Comparison of ENCODE assay signal across 13 mouse cellular contexts in the genomic region with DNA sequence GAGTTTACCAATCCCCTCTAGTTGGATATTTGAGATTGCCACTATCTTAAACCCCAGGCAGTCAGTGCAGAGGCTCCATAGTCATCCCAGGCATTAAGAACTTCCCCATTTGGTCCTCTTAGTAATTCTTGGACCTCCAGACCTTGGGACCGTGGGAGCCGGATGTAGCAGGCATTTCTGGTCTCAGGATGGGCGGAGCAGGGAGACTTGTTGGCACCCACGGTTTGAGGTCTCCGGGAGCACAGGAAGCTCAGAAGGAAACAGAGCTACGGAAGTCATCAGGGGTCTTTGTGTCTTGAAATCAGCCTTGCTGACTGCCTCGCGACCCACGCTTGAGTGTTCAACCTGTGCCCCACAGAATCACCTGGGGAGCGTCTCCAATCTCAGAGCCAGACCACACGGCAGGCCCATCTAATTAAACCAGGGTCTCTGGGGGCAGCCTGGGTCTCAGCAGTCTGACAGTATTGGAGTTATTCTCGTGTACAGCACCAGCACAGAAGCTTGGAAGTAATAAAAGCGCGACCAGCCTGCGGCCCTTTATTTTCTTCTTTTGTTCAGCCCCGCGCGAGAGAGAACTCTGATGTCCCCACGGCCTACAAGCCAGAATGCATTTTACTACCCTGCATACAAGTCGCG. TPM values are rescaled to one million over a fixed set of nuclear protein-coding genes. Genes with fewer than 3 reads are reported as not detected.
DNase-seq lines count a peak whose midpoint lies in the region; ATAC-seq and TF ChIP-seq lines count a peak whose summit lies in the region.
"Had no signal": no experiment of that assay in that cellular context is flagged by ENCODE, and none has a peak within 500 bp of the region (broad histone marks: within the 10 kb centered on the region; RNA-seq: fewer than 3 reads in every experiment).

No protein-coding gene starts in this region.

- no peaks in the 10 kb centered on the region for H3K36me3 ChIP-seq in neural tube, embryonic 11.5 days (ENCODE audit: control insufficient read depth, insufficient read depth, low read length)
- no peaks in the 10 kb centered on the region for H3K36me3 ChIP-seq in lung, postnatal 0 days (ENCODE audit: insufficient read depth, low read length)
- H3K36me3 ChIP-seq: liver, embryonic 13.5 days had no signal

- peak; percentile 27 for DNase-seq in adrenal gland, adult 2 months
- no peak for DNase-seq in adrenal gland, postnatal 25 days
- peak; percentile 32 for DNase-seq in neural tube, embryonic 11.5 days (ENCODE audit: low spot score)
- no peak for DNase-seq in neural tube, embryonic 10.5 days (ENCODE audit: extremely low spot score, low spot score)
- peak; percentile 51 for DNase-seq in lung, postnatal 0 days (ENCODE audit: low spot score)
- no peak for DNase-seq in right cerebral cortex, postnatal 10 days (ENCODE audit: low spot score in 2 of 2)
- DNase-seq in right cerebral cortex, postnatal 14 days: no peak
- DNase-seq: cerebellum, postnatal 36 days; forebrain, postnatal 0 days; gastrocnemius, postnatal 36 days; liver, embryonic 13.5 days had no signal

- H3K9ac ChIP-seq in neural tube, embryonic 11.5 days (ENCODE audit: low read length): no peak overlapping the region
- H3K9ac ChIP-seq in lung, postnatal 0 days (replicated peaks; ENCODE audit: low read depth): no peak overlapping the region
- H3K9ac ChIP-seq: forebrain, postnatal 0 days; liver, embryonic 13.5 days had no signal

- no peaks in the 10 kb centered on the region for H3K27me3 ChIP-seq in neural tube, embryonic 11.5 days (ENCODE audit: control insufficient read depth, insufficient read depth, low read length)
- H3K27me3 ChIP-seq in lung, postnatal 0 days (replicated peaks; ENCODE audit: insufficient read depth, low read length): no peaks in the 10 kb centered on the region

- H3K27ac ChIP-seq in neural tube, embryonic 11.5 days (ENCODE audit: low read depth, low read length): no peak overlapping the region
- no peak overlapping the region for H3K27ac ChIP-seq in lung, postnatal 0 days (ENCODE audit: low read length)
- H3K27ac ChIP-seq: liver, embryonic 13.5 days had no signal

- 45% methylated on average over 21 of the region's 21 CpGs for WGBS in neural tube, embryonic 11.5 days
- 70% methylated on average over 21 of the region's 21 CpGs for WGBS in lung, postnatal 0 days

- TF ChIP-seq CTCF in lung, postnatal 0 days (IDR thresholded peaks at IDR 0.05): no peak

- H3K4me3 ChIP-seq in neural tube, embryonic 11.5 days (ENCODE audit: low read depth, low read length): no peak overlapping the region
- H3K4me3 ChIP-seq in lung, postnatal 0 days (ENCODE audit: low read depth, low read length): no peak overlapping the region
- H3K4me3 ChIP-seq: liver, embryonic 13.5 days had no signal

- no peaks in the 10 kb centered on the region for H3K9me3 ChIP-seq in neural tube, embryonic 11.5 days (ENCODE audit: control insufficient read depth, low read length)
- no peaks in the 10 kb centered on the region for H3K9me3 ChIP-seq in lung, postnatal 0 days (ENCODE audit: low read length)
- H3K9me3 ChIP-seq: liver, embryonic 13.5 days had no signal

- TF ChIP-seq EP300 in lung, postnatal 0 days (IDR thresholded peaks at IDR 0.05): peak; percentile 56; the same call in 1 of the 2 replicates

- H3K4me1 ChIP-seq in neural tube, embryonic 11.5 days (ENCODE audit: control insufficient read depth, insufficient read depth, low read length): peaks cover 4% of the 10 kb centered on the region; the same call in 1 of the 2 replicates
- no peaks in the 10 kb centered on the region for H3K4me1 ChIP-seq in lung, postnatal 0 days (ENCODE audit: insufficient read depth, low read depth, low read length)
- H3K4me1 ChIP-seq: liver, embryonic 13.5 days had no signal

- H3K4me2 ChIP-seq in neural tube, embryonic 11.5 days (ENCODE audit: low read depth): no peak overlapping the region
- no peak overlapping the region for H3K4me2 ChIP-seq in lung, postnatal 0 days (replicated peaks; ENCODE audit: low read depth, low read length)
- H3K4me2 ChIP-seq: liver, embryonic 13.5 days had no signal

- no peak for ATAC-seq in neural tube, embryonic 11.5 days (ENCODE audit: insufficient read depth, low FRiP score, low TSS enrichment)
- ATAC-seq in lung, postnatal 0 days: peak; percentile 75
- ATAC-seq in monocyte, adult 5-6 weeks (replicated peaks; ENCODE audit: insufficient number of reproducible peaks, low FRiP score, low TSS enrichment, poor library complexity, severe bottlenecking): no peak
- ATAC-seq: forebrain, postnatal 0 days had no signal

RNA-seq across cellular contexts. Expression of a gene that starts 24.9 kb away (rescaled TPM):
- 1 to 10 TPM; 1.5 to 8.3 TPM for total RNA-seq in adrenal gland, adult 2 months (2021)
- 48.9 and 89.9 TPM in 2 replicates for polyA plus RNA-seq in adrenal gland, adult 2 months (2012; rRNA removed)
- total RNA-seq in adrenal gland, postnatal 25 days (2021): 5.4 and 6.4 TPM in 2 replicates
- polyA plus RNA-seq in neural tube, embryonic 11.5 days (2014; fragmentation: Nextera tagmentation; extraction: Ambion mirVana): 28.1 and 28.9 TPM in 2 replicates
- polyA plus RNA-seq in lung, postnatal 0 days (2015; fragmentation: Nextera tagmentation; extraction: Ambion mirVana): 0.60 and 0.92 TPM in 2 replicates
- total RNA-seq in monocyte, adult 5-6 weeks (2017): not detected in 3 replicates
- total RNA-seq: megakaryocyte-erythroid progenitor cell, adult 5-6 weeks had no signal

RNA-seq across cellular contexts. Expression of a gene that starts 25.4 kb away (rescaled TPM):
- 10 to 100 TPM; 15.6 to 20.8 TPM for total RNA-seq in adrenal gland, adult 2 months (2021)
- 4.3 and 5.1 TPM in 2 replicates for polyA plus RNA-seq in adrenal gland, adult 2 months (2012; rRNA removed)
- 15.1 and 21.7 TPM in 2 replicates for total RNA-seq in adrenal gland, postnatal 25 days (2021)
- polyA plus RNA-seq in neural tube, embryonic 11.5 days (2014; fragmentation: Nextera tagmentation; extraction: Ambion mirVana): 11.4 and 14.2 TPM in 2 replicates
- 47.4 and 49.4 TPM in 2 replicates for polyA plus RNA-seq in lung, postnatal 0 days (2015; fragmentation: Nextera tagmentation; extraction: Ambion mirVana)
- total RNA-seq in monocyte, adult 5-6 weeks (2017): not detected in 3 replicates

Comparison
In these comparisons a context has a peak if more than half of its experiments do, and no peak if none do; other contexts are left out.
1. DNase-seq: peak in adrenal gland, adult 2 months (single experiment), neural tube, embryonic 11.5 days (single experiment) and lung, postnatal 0 days (single experiment); none in adrenal gland, postnatal 25 days (single experiment), neural tube, embryonic 10.5 days (single experiment), right cerebral cortex, postnatal 10 days (0 of 2) and right cerebral cortex, postnatal 14 days (single experiment).
2. RNA of a gene that starts 25.4 kb away (total RNA-seq): 15.1 to 21.7 TPM in adrenal gland, postnatal 25 days and 15.6 to 20.8 TPM in adrenal gland, adult 2 months; not detected in monocyte, adult 5-6 weeks; every median in the first group is over 10 times any median in the second.